Mouse (Mus musculus) testis, adult 2 months (tissue): ENCODE results near the gene Sncb. TPM values are rescaled to one million over a fixed set of nuclear protein-coding genes. Genes with fewer than 3 reads are reported as not detected.

ENCODE experiments used
- H3K27ac ChIP-seq: fragments of 200-500 bp; 2 replicates; pipeline ENCODE4 v1.5.1; 2012; ENCODE audit warnings: low read depth, low read length; ENCODE audit not compliant: control insufficient read depth, insufficient read depth
- H3K27me3 ChIP-seq: fragments of 200-500 bp; 2 replicates; pipeline ENCODE4 v1.6.1; 2012; ENCODE audit warnings: mild to moderate bottlenecking, low read length, moderate library complexity; ENCODE audit not compliant: control insufficient read depth, insufficient read depth
- H3K36me3 ChIP-seq: fragments of 200-500 bp; 2 replicates; pipeline ENCODE4 v1.6.1; 2012; ENCODE audit warnings: mild to moderate bottlenecking, low read length; ENCODE audit not compliant: control insufficient read depth, insufficient read depth
- H3K4me1 ChIP-seq: fragments of 200-500 bp; 2 replicates; pipeline ENCODE4 v1.6.1; 2012; ENCODE audit warnings: low read length; ENCODE audit not compliant: control insufficient read depth, insufficient read depth
- H3K4me3 ChIP-seq: fragments of 200-500 bp; 2 replicates; pipeline ENCODE4 v1.5.1; 2012; ENCODE audit warnings: low read depth, mild to moderate bottlenecking, low read length, moderate library complexity, mixed read lengths; ENCODE audit not compliant: control insufficient read depth
- CTCF ChIP-seq: fragments of 200-500 bp; IDR thresholded peaks from 2 replicates; pipeline ENCODE4 v1.5.1; 2012; ENCODE audit warnings: low read depth, mild to moderate bottlenecking, inconsistent platforms, low read length, moderate library complexity; ENCODE audit not compliant: control insufficient read depth, insufficient read depth, insufficient replicate concordance
- POLR2A ChIP-seq: fragments of 200-500 bp; IDR thresholded peaks from 2 replicates; pipeline ENCODE4 v1.6.1; 2012; ENCODE audit warnings: low read depth, mild to moderate bottlenecking, inconsistent platforms, low read length, moderate library complexity; ENCODE audit not compliant: control insufficient read depth
- polyA plus RNA-seq: library from polyadenylated mRNA; depleted of rRNA; stranded (reverse); fragments of >200 nt; gene quantifications from 2 replicates; pipeline ENCODE4 v1.2.3, GENCODE M21; 2012

The Sncb gene
- polyA plus RNA-seq, 1 experiment: 2.0 TPM

DNA sequence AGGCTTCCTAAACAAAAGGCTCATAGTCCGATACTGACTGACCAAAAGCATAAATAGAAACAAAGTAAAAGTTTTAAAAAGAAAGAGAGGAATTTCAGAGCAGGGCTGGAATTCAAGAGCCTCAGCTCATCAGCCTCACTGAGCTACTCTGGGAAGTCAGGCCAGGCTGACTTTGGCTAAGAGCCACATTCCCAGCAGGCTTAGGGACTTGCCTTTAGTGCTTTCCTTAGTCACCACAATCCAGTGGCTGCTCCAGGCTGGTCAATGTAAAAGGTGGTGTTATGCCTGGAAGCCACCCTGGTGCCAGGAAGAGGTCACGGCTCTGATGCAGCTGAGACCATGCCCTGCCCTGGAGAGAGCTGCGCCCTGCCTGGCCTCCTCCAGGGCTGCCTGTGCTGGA is 14.2 kb upstream of the Sncb start:
- TF ChIP-seq CTCF: no peak
- TF ChIP-seq POLR2A: no peak
- Histone ChIP-seq H3K36me3 (no peaks in the 10 kb centered on the region), H3K4me3 (no peak overlapping the region)

DNA sequence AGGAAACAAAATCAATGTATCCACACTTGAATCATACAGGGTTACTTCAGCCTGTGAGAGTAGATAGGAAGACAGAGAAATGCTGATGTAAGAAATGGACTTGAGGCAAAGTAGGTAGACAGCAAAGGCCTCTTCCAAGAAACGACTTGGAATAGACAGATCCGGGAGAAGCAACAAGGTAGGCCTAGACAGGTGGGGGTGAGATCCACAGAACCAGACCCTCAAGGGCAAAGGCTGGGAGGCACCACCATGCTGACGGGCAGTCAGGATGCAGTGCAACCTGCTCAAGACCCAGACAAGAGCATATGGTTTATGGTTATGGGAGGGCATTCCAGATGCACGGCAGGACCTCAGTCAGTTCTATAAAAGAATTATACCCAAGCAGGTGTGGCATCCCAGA is 617 bp upstream of the Sncb start:
- TF ChIP-seq POLR2A (no peak), CTCF (no peak)
- no peaks in the 10 kb centered on the region for H3K36me3 ChIP-seq
- H3K27ac ChIP-seq: no peak overlapping the region
- no peaks in the 10 kb centered on the region for H3K27me3 ChIP-seq
- H3K4me1 ChIP-seq: peaks cover 10% of the 10 kb centered on the region; the same call in 1 of the 2 replicates
- no peak overlapping the region for H3K4me3 ChIP-seq

More for the DNA sequence above, 14.2 kb upstream of the Sncb start:
- Histone ChIP-seq H3K27ac (no peak overlapping the region), H3K27me3 (no peaks in the 10 kb centered on the region), H3K4me1 (0 out of 2 replicates have a peak, but pooled peaks cover 2% of the 10 kb centered on the region)

DNA sequence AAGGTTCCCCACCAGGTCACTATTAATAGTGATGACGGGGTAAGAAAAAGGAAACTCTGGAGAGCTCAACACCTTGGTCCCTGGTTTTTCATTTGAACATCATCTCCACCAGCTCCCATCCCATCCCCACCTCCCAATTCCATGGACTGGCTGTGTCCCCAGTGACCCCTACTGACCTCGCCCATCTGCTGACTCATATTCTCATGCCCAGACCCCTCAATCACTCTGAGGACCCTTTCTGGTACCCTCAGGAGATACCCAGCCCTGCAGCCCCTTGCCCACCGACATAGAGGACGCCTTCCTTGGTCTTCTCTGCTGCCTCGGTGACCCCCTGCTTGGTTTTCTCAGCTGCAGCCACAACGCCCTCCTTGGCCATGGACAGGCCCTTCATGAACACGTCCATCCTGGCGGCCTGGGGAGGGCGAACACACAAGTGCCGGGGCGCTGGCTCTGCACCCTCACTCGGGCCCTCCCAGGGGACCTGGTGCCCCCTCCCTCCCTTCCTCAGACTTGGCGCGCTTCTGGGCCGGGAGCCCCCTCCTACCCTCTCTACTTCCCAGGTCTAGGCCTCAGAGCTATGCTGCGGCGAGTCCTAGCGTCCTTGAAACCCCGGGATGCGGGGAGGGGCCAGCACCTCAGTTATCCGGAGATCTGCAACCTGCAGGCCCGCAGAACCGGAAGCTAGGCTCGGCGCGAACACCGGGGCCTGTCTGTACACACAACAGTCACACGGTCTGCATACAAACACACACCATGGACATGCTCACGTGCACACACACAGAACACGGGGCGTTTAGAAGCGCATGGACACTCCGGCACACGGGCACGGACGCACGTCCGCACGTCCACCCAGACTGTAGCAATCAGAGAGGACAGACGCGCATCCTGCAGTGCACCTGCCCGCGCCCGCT is 859 bp downstream of the Sncb start:
- H3K4me1 ChIP-seq: peaks cover 10% of the 10 kb centered on the region; the same call in 1 of the 2 replicates
- no peak for TF ChIP-seq POLR2A
- no peak for TF ChIP-seq CTCF
- no peaks in the 10 kb centered on the region for H3K27me3 ChIP-seq
- H3K4me3 ChIP-seq: peak overlapping the region; percentile 39
- H3K36me3 ChIP-seq: no peaks in the 10 kb centered on the region
- H3K27ac ChIP-seq: no peak overlapping the region

DNA sequence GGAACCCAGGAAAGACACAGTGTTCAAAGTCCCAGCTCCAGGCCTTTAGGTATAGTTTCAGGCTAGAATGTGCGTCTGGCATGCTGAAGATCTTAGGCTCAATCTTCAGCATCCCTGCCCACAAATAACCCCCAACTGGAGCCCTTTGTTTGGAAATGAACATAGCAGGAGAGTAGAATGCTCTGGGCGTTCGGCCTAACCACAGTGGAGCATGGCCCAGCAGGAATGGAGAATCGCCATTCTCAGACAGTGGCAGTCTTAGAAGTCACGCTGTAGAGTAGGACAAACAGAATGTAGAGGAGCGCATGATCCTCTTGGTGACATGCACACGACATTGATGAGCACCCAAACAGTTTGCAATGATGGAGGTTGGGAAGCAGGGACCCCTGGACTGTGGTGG is 5.5 kb downstream of the Sncb start:
- H3K4me1 ChIP-seq: peaks cover 26% of the 10 kb centered on the region
- no peak overlapping the region for H3K4me3 ChIP-seq
- no peaks in the 10 kb centered on the region for H3K36me3 ChIP-seq
- no peak overlapping the region for H3K27ac ChIP-seq
- H3K27me3 ChIP-seq: no peaks in the 10 kb centered on the region
- TF ChIP-seq POLR2A (no peak), CTCF (no peak)

DNA sequence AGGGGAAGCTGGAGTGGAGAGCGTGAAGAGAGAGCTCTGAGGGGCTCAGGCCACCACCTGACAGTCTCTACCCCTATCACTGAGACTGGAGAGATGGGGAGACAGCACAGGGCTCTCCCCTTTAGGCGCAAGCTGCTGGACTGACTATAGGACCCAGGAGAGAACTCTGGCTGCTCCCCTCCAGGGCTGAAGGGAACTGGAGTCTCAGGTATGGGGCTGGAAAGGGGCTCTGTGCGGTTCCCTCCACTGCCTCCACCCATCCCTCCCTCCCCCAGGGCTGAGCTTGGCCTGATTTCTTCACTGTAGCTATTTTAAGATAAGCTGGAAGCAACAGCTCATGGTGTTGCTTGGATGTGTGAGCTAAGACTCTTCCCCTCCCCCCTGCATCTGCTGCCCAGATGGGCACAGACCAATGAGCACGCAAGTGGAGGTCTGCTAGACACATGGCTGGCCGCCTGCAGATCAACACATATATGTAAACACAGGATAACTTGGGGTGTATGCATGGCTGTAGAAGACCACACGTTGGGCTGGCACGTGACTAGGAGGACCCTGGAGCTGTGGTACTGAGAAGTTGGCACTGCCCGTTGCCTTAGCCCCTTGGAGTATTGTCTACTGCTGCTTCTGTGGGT is 6.1 kb downstream of the Sncb start:
- no peak for TF ChIP-seq POLR2A
- H3K4me1 ChIP-seq: peaks cover 20% of the 10 kb centered on the region
- no peaks in the 10 kb centered on the region for H3K36me3 ChIP-seq
- no peak overlapping the region for H3K27ac ChIP-seq
- H3K27me3 ChIP-seq: no peaks in the 10 kb centered on the region
- no peak overlapping the region for H3K4me3 ChIP-seq

DNA sequence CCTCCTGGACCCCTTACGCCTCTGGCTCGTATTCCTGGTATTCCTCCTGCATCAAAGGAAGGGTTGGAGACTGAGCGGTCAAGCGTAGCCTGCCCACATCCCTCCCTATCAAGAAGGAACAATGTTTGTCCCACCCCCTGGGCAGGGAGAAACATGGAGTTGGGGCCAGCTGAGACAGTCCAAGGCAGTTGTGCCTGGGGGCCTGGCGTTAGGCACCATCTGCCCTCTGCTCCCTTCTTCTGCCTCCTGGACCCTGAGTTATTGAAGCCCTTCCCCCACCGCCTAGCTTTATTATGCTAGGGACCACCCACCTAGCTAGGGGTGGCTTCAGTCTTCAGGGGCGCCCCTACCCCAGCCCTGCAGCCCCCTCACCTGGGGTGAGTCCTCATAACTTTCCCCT is 6.9 kb downstream of the Sncb start:
- Histone ChIP-seq H3K4me3 (no peak overlapping the region), H3K27me3 (no peaks in the 10 kb centered on the region), H3K36me3 (no peaks in the 10 kb centered on the region), H3K4me1 (peaks cover 20% of the 10 kb centered on the region), H3K27ac (no peak overlapping the region)
- no peak for TF ChIP-seq POLR2A
- no peak for TF ChIP-seq CTCF

DNA sequence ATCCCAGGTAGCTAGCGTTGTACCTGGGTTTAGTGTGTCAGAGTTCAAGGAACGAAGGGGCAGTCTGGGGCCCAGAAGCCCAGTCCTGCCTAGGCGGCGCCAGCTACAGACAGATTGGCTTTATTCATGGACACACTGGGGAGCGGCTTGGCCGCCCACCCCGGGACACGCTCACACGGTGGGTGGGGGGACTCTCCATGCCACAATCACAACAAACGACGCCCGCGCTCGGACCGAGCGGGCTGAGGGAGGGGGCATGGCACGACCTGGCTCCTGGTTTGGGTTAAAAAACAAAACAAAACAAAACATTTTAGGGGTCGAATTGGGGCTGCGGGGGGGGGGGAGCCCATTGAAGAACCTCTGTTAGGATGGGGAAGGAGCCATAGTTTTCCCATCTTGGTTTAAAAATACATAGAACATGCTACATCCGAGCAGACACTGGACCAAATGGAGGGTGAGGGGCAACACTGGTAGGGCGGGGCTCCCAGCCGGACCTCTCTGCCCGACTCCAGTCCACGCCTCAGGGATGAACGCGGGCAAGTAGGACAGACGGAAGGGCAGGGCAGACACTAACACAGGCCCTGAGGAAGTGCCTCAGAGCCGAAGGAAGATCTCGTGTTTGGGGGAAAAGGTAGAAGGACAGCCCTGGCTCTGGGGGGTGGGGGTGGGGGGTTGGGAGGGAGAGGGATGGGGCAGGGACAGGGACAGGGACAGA is 7.5 kb downstream of the Sncb start:
- peaks cover 20% of the 10 kb centered on the region for H3K4me1 ChIP-seq
- H3K27ac ChIP-seq: no peak overlapping the region; the same call in 1 of the 2 replicates
- H3K27me3 ChIP-seq: no peaks in the 10 kb centered on the region
- H3K4me3 ChIP-seq: peak overlapping the region; percentile 70
- no peak for TF ChIP-seq POLR2A
- no peak for TF ChIP-seq CTCF
- H3K36me3 ChIP-seq: no peaks in the 10 kb centered on the region
